In genomic region chr4:102929491-102929890, GRCm38 (mm10) we compare ENCODE assay signal across 9 mouse cellular contexts. TPM values are rescaled to one million over a fixed set of nuclear protein-coding genes. Genes with fewer than 3 reads are reported as not detected.
"Had no signal": no experiment of that assay in that cellular context is flagged by ENCODE, and none has a peak within 500 bp of the region (broad histone marks: within the 10 kb centered on the region; RNA-seq: fewer than 3 reads in every experiment).

No protein-coding gene starts in this region.

- DNase-seq: kidney, adult 11 months; kidney, postnatal 10 days; kidney, postnatal 36 days; liver, embryonic 13.5 days; lung, adult 2 months; right cerebral cortex, postnatal 25 days; thymus, adult 18-20 months; thymus, postnatal 36 days had no signal

RNA-seq across cellular contexts. Expression of gene Tctex1d1, which starts 48.9 kb away (rescaled TPM):
- total RNA-seq: liver, adult 2 months had no signal
